ENCODE assay signal across 19 mouse cellular contexts in the genomic region with DNA sequence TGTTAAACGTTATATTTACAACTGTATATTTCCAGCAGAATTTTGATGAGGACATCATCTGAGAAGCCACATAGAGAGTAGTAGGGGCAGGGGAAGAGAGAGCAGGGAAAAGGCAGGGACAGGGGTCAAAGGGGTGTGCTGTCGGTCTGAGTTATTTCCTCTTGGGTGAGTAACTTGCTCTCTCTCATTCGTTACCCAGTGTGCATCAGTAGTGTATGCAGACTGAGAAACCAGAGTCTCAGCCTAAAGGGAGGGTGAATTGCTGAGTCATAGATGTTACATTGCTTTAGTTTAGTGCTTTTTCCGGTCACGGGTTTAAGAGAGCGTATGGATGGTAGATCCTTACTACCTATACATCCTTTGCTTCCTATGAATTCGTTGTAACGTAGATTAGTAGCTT. TPM values are rescaled to one million over a fixed set of nuclear protein-coding genes. Genes with fewer than 3 reads are reported as not detected.
DNase-seq lines count a peak whose midpoint lies in the region; ATAC-seq and TF ChIP-seq lines count a peak whose summit lies in the region.
"Had no signal": no experiment of that assay in that cellular context is flagged by ENCODE, and none has a peak within 500 bp of the region (broad histone marks: within the 10 kb centered on the region; RNA-seq: fewer than 3 reads in every experiment).

No protein-coding gene starts in this region.

- DNase-seq in liver, embryonic 11.5 days (ENCODE audit: low spot score) = no peak
- DNase-seq in liver, postnatal 0 days = no peak
- DNase-seq in skeletal muscle tissue, adult 2 months (ENCODE audit: low read depth, low spot score) = peak; percentile 4
- no peak for DNase-seq in heart, adult 18-20 months
- no peak for DNase-seq in gastrocnemius, postnatal 36 days
- no peak for DNase-seq in layer of hippocampus, postnatal 36 days
- DNase-seq: cerebellum, adult 8-10 months; kidney, adult 8-10 months; lung, adult 2 months; right cerebral cortex, postnatal 14 days had no signal

- H3K4me1 ChIP-seq in liver, embryonic 15.5 days (replicated peaks) = no peaks in the 10 kb centered on the region
- no peaks in the 10 kb centered on the region; the same call in 1 of the 2 replicates for H3K4me1 ChIP-seq in liver, embryonic 11.5 days (replicated peaks; ENCODE audit: control insufficient read depth, insufficient read depth, low read length)
- peaks cover 4% of the 10 kb centered on the region; the same call in 1 of the 2 replicates for H3K4me1 ChIP-seq in liver, postnatal 0 days (ENCODE audit: insufficient read depth)
- H3K4me1 ChIP-seq: forebrain, embryonic 10.5 days; hindbrain, embryonic 15.5 days; neural tube, embryonic 15.5 days had no signal

- no peaks in the 10 kb centered on the region for H3K9me3 ChIP-seq in liver, embryonic 15.5 days (replicated peaks)
- no peaks in the 10 kb centered on the region for H3K9me3 ChIP-seq in liver, embryonic 11.5 days (ENCODE audit: control insufficient read depth, low read length)
- no peaks in the 10 kb centered on the region for H3K9me3 ChIP-seq in liver, postnatal 0 days (ENCODE audit: low read length)
- H3K9me3 ChIP-seq: forebrain, embryonic 10.5 days; hindbrain, embryonic 15.5 days; megakaryocyte, embryonic 14.5 days; neural tube, embryonic 15.5 days had no signal

- ATAC-seq in liver, embryonic 15.5 days (ENCODE audit: insufficient read depth) = peak; percentile 60
- no peak; the same call in 1 of the 2 replicates for ATAC-seq in liver, embryonic 11.5 days (replicated peaks; ENCODE audit: low FRiP score)
- ATAC-seq in activated CD4-positive, CD25-positive, alpha-beta regulatory T cell, adult 4 months = peak; percentile 29
- ATAC-seq in liver, postnatal 0 days = peak; percentile 55; the same call in 1 of the 2 replicates
- ATAC-seq: Patski had no signal

- H3K27me3 ChIP-seq in liver, embryonic 15.5 days = no peaks in the 10 kb centered on the region
- H3K27me3 ChIP-seq in liver, embryonic 11.5 days (replicated peaks; ENCODE audit: control insufficient read depth, insufficient read depth, low read length) = no peaks in the 10 kb centered on the region
- no peaks in the 10 kb centered on the region for H3K27me3 ChIP-seq in liver, postnatal 0 days (ENCODE audit: insufficient read depth, low read length)
- H3K27me3 ChIP-seq: CH12.LX; hindbrain, embryonic 15.5 days; megakaryocyte, embryonic 14.5 days; neural tube, embryonic 15.5 days; Patski had no signal

- no peak overlapping the region for H3K27ac ChIP-seq in liver, embryonic 15.5 days (replicated peaks)
- no peak overlapping the region for H3K27ac ChIP-seq in liver, embryonic 11.5 days (ENCODE audit: low read depth, low read length)
- H3K27ac ChIP-seq in liver, postnatal 0 days (ENCODE audit: low read depth) = peak overlapping the region; percentile 55
- H3K27ac ChIP-seq: forebrain, embryonic 10.5 days; heart, adult 2 months; hindbrain, embryonic 15.5 days; neural tube, embryonic 15.5 days had no signal

- no peak for TF ChIP-seq EP300 in liver, postnatal 0 days (IDR thresholded peaks at IDR 0.05; ENCODE audit: low read depth)

- H3K4me3 ChIP-seq in liver, embryonic 15.5 days (replicated peaks) = no peak overlapping the region
- H3K4me3 ChIP-seq in liver, embryonic 11.5 days (ENCODE audit: low read depth, low read length) = no peak overlapping the region
- no peak overlapping the region for H3K4me3 ChIP-seq in liver, postnatal 0 days (ENCODE audit: low read depth, low read length)
- H3K4me3 ChIP-seq: forebrain, embryonic 10.5 days; heart, adult 2 months; hindbrain, embryonic 15.5 days; neural tube, embryonic 15.5 days had no signal

- H3K9ac ChIP-seq in liver, embryonic 15.5 days = no peak overlapping the region
- H3K9ac ChIP-seq in liver, embryonic 11.5 days (ENCODE audit: low read depth, low read length) = no peak overlapping the region
- H3K9ac ChIP-seq in liver, postnatal 0 days (replicated peaks) = no peak overlapping the region
- H3K9ac ChIP-seq: hindbrain, embryonic 15.5 days; neural tube, embryonic 15.5 days had no signal

- intact Hi-C loops in gastrocnemius, postnatal 36 days (cut with DNase I) = no loop called here

- no peak for TF ChIP-seq CTCF in liver, postnatal 0 days (IDR thresholded peaks at IDR 0.05; ENCODE audit: low read depth)

- H3K36me3 ChIP-seq in liver, embryonic 15.5 days (replicated peaks) = no peaks in the 10 kb centered on the region
- H3K36me3 ChIP-seq in liver, embryonic 11.5 days (ENCODE audit: control insufficient read depth, insufficient read depth, low read length) = no peaks in the 10 kb centered on the region
- H3K36me3 ChIP-seq in liver, postnatal 0 days (replicated peaks; ENCODE audit: insufficient read depth, low read length) = no peaks in the 10 kb centered on the region
- H3K36me3 ChIP-seq: forebrain, embryonic 10.5 days; hindbrain, embryonic 15.5 days; neural tube, embryonic 15.5 days had no signal

- WGBS in liver, embryonic 15.5 days (ENCODE audit: insufficient replicate concordance) = 63% methylated on average over 8 of the region's 8 CpGs
- WGBS in liver, embryonic 11.5 days = 62% methylated on average over 8 of the region's 8 CpGs
- WGBS in liver, postnatal 0 days (ENCODE audit: insufficient replicate concordance) = 73% methylated on average over 8 of the region's 8 CpGs

- no peak overlapping the region for H3K4me2 ChIP-seq in liver, embryonic 15.5 days
- no peak overlapping the region for H3K4me2 ChIP-seq in liver, embryonic 11.5 days
- H3K4me2 ChIP-seq in liver, postnatal 0 days (ENCODE audit: low read depth, low read length) = no peak overlapping the region
- H3K4me2 ChIP-seq: hindbrain, embryonic 15.5 days; neural tube, embryonic 15.5 days had no signal

RNA-seq across cellular contexts. Expression of gene Apbb1ip, which starts 37.6 kb away (rescaled TPM):
- polyA plus RNA-seq in liver, embryonic 15.5 days (2015; fragmentation: Nextera tagmentation; extraction: Ambion mirVana) = 12.7 and 13.1 TPM in 2 replicates
- 9.1 and 12.0 TPM in 2 replicates for polyA plus RNA-seq in liver, embryonic 11.5 days (2014; fragmentation: Nextera tagmentation; extraction: Ambion mirVana)
- polyA plus RNA-seq in activated CD4-positive, CD25-positive, alpha-beta regulatory T cell, adult 4 months (2017; shearing (Covaris generic)) = 10 to 100 TPM; 77.8 to 94.9 TPM
- 7.7 and 11.3 TPM in 2 replicates for polyA plus RNA-seq in liver, postnatal 0 days (2015; fragmentation: Nextera tagmentation; extraction: Ambion mirVana)
- total RNA-seq in heart, adult 18-20 months (2021) = 1 to 10 TPM; 2.5 to 4.9 TPM
- 1 to 10 TPM; 2.3 to 2.7 TPM for total RNA-seq in gastrocnemius, postnatal 36 days (2021)
- total RNA-seq in layer of hippocampus, postnatal 36 days (2021) = 1 to 10 TPM; 5.6 to 5.9 TPM
- polyA plus RNA-seq: Patski had no signal
